Mouse (Mus musculus): ENCODE data around the gene Mef2a. TPM values are rescaled to one million over a fixed set of nuclear protein-coding genes. Genes with fewer than 3 reads are reported as not detected.

Gene Mef2a
- total RNA-seq, 2 experiments from 2014 or later = 104 to 116 TPM

DNA sequence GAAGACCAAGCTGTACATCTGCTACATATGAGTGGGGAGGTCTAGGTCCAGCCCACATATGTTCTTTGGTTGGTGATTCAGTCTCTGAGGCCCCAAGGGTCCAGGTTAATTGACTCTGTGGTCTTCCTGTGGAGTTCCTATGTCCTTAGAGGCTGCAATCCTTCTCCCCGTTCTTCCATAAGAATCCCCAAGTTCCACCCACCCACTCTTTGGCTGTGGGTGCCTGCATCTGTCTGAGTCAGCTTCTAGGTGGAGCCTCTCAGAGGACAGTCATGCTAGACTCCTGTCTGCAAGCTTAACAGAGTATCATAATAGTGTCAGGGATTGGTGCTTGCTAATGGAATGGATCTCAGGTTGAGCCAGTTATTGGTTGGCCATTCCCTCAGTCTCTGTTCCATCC lies 159.1 kb downstream of the Mef2a start:
- no peak for DNase-seq (ENCODE audit: low spot score in 2 of 2)

DNA sequence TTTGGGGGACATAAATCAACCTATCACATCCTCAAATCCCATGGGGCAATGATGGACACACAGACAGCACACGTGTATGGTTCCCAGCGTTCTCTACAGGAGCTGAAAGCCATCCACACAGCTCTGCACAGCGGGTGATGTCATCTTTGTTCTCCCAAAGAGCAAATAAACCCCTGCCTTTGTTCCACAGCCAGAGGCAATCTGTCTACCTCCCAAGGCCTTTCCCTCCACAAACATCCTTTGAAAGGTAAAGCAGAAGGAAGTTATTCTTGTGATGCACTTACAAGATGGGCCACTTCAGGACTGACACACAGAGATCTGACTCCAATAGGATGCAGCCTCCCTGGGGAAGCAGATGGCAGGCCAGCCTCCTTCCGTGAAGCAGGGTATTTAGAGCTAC lies 160.7 kb downstream of the Mef2a start:
- DNase-seq (ENCODE audit: low spot score in 2 of 2) = no peak

DNA sequence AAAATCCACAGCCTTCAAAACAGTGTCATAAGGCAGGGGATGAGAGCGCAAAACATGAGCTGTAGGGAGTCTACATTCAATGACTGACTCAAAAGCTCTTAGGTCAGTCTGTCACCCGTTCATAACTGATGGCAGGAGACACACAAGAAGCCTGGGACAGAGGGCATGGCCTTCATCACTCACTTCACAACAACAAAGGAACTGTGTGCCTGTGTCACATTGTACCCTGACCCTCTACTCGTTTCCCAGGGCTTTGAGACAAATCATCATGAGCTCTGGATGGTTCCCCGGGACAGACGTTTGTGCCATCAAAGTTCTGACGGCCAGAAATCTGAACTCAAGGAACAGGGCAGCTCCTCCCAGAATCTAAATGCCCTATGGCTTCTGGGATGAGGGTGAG lies 161.3 kb downstream of the Mef2a start:
- DNase-seq (ENCODE audit: low spot score in 2 of 2) = no peak

DNA sequence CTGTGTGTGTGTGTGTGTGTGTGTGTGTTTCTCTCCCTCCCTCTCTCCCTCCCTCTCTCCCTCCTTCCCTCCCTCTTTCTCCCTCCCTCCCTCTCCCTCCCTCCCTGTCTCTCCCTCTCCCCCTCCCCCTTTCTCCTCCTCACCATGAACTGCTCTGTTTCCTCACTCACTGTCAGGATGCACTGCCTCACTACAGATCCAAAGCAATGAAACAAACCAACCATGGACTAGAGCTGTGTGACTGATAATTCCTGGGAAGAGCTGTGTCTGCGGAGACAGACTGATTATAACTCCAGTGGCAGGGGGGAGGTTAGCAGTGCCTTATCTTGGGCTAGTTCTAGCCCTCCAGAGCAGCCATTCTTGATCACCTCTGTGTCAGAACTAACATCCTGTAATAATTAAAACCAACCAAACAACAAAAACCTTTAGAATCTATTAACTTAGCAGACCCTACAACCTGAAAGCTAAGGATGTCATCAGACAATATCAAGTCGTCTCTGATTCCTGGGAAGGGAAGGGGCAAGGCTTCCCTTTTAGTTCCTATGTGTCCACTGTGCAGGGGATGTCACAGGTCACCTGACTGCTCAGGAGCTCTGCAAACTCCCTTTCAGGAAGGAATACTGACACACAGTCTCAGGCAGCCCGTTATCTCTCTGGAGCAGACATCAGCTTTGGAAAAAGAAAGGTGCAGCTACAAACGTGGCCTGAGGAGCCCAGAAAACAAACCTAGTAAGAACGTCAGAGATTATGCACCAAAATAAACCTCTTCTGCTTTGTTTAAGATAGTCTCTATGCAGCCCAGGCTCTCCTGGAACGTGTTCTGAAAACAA lies 162.4 kb downstream of the Mef2a start:
- DNase-seq (ENCODE audit: low spot score in 2 of 2) = no peak

DNA sequence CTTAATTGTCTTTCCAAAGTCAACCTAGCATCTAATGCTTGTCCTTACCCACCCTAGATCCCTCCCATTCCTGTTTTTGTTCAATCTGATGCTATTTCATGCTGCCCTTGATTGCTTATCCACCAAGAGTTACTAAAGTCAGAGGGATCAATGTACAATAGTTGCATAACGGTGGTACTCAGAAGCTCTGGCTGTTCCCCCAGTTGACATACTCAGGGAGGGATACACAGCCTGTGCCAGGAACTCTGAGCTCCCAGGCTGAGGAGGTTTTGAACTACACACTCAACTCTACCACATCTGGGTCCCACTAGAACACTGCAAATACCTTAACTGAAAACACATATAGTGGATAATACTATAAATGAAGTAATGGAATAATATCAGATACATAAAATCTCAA lies 164.3 kb downstream of the Mef2a start:
- DNase-seq (ENCODE audit: low spot score in 2 of 2) = no peak

DNA sequence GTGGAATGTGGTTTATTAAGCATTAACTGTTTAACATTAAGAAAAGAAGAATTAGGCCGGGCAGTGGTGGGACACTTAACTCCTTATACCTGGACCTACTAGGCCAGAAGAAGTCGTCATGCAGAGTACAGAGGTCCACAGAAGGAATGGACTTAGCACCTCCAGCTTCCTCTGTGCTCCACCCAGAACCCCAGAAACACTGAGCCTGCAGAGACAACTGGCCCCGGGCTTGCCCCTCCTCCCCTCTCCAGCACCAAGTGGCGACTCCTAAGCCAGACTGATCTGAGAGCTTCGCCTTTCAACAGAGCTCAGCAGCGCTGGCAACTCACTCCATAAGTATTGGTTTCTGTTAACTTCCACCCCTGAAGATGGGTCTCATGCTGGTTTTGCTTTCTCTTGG lies 165.0 kb downstream of the Mef2a start:
- no peak for DNase-seq (ENCODE audit: low spot score in 2 of 2)

DNA sequence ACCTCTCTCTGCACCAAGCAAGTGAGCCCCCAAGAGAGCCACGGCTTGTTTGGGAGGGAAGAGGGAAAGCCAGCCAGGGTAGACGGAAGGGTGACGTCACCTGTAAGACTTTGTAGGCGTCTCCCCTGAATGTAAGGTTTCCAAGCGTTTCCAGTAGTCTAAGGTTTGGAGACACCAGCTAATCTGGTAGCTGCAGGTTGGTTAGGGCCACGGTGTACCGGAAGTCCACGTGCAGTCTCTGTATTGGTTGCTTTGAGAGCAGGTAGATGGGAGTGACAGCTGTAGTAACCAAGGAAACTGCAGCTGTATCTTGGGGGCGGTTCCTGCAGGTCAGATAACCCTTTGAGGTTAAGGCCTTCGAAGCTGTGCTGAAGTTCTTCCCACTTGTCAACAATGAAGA lies 166.2 kb downstream of the Mef2a start:
- DNase-seq (ENCODE audit: low spot score in 2 of 2) = no peak

DNA sequence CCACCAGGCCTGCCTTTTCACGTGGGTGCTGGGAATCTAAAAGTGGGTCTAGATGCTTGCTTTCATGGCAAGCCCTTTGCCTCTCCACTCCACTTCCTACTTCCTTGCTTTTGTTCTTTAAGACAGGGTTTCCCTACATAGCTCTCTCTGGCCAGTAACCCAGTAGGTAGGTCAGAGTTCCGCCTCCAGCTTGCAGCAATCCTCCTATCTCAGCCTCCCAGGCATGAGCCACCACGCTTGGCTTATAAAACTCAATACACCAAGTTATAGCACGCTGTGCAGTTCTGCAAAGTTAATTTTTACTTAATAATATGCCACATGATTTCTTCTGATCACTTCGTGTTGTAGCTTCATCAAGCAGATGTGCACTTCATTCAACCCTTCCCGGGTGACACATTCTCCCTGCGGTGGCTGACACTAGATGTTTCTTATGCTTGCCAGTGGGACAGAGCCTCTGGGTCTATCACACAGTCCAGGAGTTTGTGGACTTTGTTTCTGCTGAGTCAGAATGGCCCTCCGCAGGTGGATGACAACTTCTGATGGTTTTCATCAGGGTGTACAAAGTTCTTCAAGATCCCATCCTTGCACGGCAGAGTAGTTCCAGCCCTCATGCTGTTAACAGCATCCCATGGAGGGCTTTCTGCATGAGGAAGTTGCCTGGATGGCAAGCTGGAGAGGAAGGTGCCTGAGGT lies 166.8 kb downstream of the Mef2a start:
- DNase-seq (ENCODE audit: low spot score in 2 of 2) = no peak

DNA sequence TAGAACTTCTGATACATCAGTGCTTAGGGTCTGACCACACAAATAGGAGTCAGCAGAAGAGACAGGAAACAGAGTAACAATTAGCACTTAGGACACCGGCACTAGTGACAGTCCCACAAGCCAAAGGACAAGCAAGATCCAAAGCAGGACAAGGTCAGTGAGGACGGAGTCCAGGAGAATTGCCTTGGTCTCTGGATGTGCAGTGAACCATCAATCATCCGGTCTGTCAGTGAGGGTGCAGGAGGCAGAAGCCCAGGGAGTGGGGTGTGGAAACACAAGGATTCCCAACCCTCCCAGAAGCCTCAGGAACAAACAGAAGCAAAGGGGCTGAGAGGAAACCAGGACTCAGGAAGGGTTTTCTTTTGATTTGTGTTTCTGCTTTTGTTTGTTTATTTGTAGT lies 169.0 kb downstream of the Mef2a start:
- DNase-seq (ENCODE audit: low spot score in 2 of 2) = no peak

DNA sequence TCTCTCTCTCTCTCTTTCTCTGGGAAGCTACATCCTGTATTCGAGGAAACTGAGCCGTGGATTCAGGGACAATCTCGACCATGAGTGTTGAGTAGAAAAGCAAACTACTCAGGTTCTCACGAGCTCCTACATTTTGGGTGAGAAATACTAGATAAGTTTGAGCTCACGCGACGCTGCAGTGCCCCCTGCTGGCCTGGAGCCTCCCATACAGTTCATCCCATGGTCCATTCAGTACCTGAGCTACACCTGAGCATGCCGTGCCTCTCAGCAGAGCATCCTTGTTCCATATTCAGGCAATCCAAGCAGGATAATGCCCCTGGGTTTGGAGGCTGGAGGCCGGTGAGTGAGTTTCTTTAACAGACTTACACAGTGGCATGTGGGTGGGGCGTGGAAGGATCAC lies 173.2 kb downstream of the Mef2a start:
- peak; percentile 29 to 52 for DNase-seq (ENCODE audit: low spot score in 2 of 2)

DNA sequence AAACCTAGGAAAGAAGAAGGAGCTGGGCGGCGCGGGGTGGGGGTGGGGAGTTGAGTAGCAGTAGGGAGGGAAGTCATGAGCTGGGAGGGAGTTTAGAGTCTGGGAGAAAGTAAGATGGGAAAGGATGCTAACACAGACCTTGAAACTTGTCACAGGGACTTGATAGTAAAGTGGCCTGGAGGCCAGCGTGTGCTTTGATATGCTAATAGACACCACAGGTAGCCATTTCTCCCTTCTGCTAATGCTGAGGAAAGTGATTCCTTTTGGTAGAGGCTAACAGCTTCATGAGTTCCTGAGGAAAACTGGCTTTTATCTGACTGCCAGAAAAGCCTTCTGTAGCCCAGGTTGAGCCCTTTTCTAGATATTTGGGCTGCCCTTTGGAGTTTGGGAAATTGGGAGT lies 188.9 kb downstream of the Mef2a start:
- DNase-seq (ENCODE audit: low spot score in 2 of 2) = no peak

Other genes with a start within 250 kb of the Mef2a start
- 10 to 100 TPM; 14.5 to 15.0 TPM for gene Lysmd4, start 150.3 kb downstream of the Mef2a start, total RNA-seq (2021)